Mouse (Mus musculus) hindbrain, embryonic 15.5 days (tissue): ENCODE data around the gene Zfp974. TPM values are rescaled to one million over a fixed set of nuclear protein-coding genes. Genes with fewer than 3 reads are reported as not detected.
A peak's percentile ranks its signal among the peaks of the same experiment; 100 is the strongest.
"Not testable (repeated sequence)": the region's sequence is repeated elsewhere in the genome, so short reads cannot be mapped to it uniquely, and the experiment has no call there.

ENCODE experiments used
- ATAC-seq: fragments of 200-750 bp; cut with Nextera tagmentation; 2 replicates; pipeline ENCODE4 v1.8.0; 2017; ENCODE audit warnings: low read depth, moderate number of reproducible peaks, moderate TSS enrichment; ENCODE audit not compliant: low FRiP score
- H3K27ac ChIP-seq: fragments of 300-500 bp; sonication (generic); replicated peaks from 2 replicates; pipeline ENCODE4 v1.5.1; 2015; ENCODE audit warnings: mild to moderate bottlenecking, inconsistent platforms
- H3K27me3 ChIP-seq: fragments of 300-500 bp; sonication (generic); 2 replicates; pipeline ENCODE4 v1.6.1; 2015; ENCODE audit warnings: control low read depth, inconsistent platforms
- H3K36me3 ChIP-seq: fragments of 300-500 bp; sonication (generic); 2 replicates; pipeline ENCODE4 v1.6.1; 2015; ENCODE audit warnings: control low read depth, inconsistent platforms
- H3K4me1 ChIP-seq: fragments of 300-500 bp; sonication (generic); replicated peaks from 2 replicates; pipeline ENCODE4 v1.6.1; 2015; ENCODE audit warnings: control low read depth, inconsistent platforms
- H3K4me2 ChIP-seq: fragments of 300-500 bp; sonication (generic); 2 replicates; pipeline ENCODE4 v1.6.1; 2015; ENCODE audit warnings: moderate library complexity, mild to moderate bottlenecking, inconsistent platforms
- H3K4me3 ChIP-seq: fragments of 300-500 bp; sonication (generic); 2 replicates; pipeline ENCODE4 v1.5.1; 2015; ENCODE audit warnings: mild to moderate bottlenecking, inconsistent platforms
- H3K9ac ChIP-seq: fragments of 300-500 bp; sonication (generic); 2 replicates; pipeline ENCODE4 v1.6.1; 2015; ENCODE audit warnings: inconsistent platforms
- H3K9me3 ChIP-seq: fragments of 300-500 bp; sonication (generic); 2 replicates; pipeline ENCODE4 v1.6.1; 2016; ENCODE audit warnings: control low read depth, inconsistent platforms
- WGBS: fragments of 180-500 bp; shearing (Covaris S2); methylation state at CpG from one replicate; pipeline ENCODE4 v1.1.7; 2015; 5-methylcytosine and 5-hydroxymethylcytosine counted together
- polyA plus RNA-seq: library from polyadenylated mRNA; unstranded; fragments of >200 nt; fragmentation: Nextera tagmentation; extraction: Ambion mirVana; gene quantifications from 2 replicates; pipeline ENCODE4 v1.2.1, GENCODE M21; 2015

Zfp974 gene
- 12.2 and 12.4 TPM in 2 replicates for polyA plus RNA-seq

DNA sequence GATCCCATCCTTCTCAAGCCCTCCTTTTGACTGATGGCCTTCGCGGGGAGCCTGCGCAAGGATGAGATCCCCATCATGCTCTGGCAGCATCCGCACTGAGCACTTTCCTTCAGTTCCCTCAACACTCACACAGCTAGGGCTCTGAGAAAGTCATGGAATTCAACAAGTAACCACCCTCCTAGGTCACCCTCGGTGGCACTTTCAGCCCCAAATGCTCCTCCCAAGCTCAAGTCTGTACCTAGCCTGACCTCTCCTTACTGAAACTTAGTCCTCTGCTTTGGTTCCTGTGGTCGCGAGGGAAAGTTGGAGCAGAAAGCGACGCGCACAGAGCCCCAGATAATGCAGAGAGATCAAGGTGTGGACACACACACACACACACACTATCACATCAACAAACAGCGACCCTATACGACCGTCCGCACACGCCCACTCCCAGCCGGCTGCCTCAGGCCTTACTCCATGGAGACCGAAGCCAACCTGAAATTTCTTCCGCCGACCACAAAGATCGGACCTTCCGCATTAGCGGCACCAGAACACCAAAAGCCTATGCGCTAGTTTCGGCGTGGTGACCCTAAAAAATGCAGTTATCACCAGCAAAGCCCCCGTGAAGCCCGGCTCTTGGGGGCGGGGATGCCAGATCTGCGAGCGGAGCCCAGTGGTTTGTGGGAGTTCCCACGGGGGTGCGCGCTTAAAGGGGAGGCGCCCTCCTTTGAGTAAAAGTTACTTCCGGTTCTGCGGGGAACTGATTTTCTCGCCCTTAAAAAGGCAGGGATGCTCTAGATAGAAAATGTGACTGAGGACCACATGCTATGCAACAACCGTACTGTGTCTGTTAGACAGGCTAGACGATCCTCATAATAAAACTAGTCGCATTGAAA, at the start of gene Zfp974:
Gene Zfp974, minus strand, starts transcription at position 643 of the 878 bp plus-strand sequence.
- Histone ChIP-seq H3K27me3 (no peaks in the 10 kb centered on the region), H3K4me3 (peak within 1 kb of the TSS; percentile 60), H3K4me2 (peak within 1 kb of the TSS; percentile 81), H3K9ac (peak within 1 kb of the TSS; percentile 57), H3K9me3 (no peaks in the 10 kb centered on the region), H3K36me3 (peaks cover 6% of the 10 kb centered on the region; the same call in 1 of the 2 replicates), H3K4me1 (peaks cover 9% of the 10 kb centered on the region), H3K27ac (peak within 1 kb of the TSS; percentile 80)
- WGBS, result 3% methylated on average over 40 of the region's 40 CpGs
- peak; percentile 93 for ATAC-seq

DNA sequence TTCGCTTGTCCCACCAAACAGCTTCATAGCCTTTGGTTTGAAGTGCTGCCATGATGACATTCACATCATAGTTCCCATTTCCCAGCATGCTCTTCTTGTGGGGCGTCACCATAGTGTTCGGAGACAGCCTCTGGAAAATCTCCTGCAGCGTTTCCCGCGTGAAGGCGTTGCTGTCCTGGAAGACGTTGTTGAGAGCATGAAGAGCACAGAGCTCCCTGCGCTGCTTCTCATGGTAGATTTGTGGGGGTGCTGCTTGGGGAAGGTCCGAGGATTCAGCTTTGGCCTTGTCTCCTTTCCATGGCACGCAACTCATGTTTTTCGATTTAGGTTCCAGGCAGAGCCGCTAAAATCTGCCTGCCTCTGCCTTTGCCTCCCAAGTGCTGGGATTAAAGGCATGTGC, 20.2 kb upstream of the Zfp974 start:
- not testable (repeated sequence) for H3K4me2 ChIP-seq, H3K4me1 ChIP-seq, H3K27me3 ChIP-seq

DNA sequence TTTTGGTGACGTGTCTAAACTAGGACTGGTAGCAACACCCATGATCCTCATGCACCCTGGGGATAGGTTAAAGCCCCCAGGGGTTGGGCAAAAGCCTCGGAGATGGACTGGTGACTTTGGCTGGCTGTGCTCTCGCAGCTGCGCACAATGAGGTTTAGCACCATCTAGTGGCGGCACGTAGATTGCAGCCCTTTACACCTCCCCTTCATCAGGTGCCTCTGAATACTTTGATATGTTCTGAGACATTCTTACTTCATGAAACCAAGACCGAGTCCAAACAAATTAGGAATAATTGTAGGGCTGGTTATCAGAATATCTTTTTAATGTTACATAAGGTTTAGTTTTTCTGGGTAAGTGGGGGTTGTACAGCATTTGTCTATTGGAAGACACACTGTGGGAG, 12.6 kb upstream of the Zfp974 start:
- H3K9me3 ChIP-seq, H3K9ac ChIP-seq, H3K36me3 ChIP-seq, H3K4me1 ChIP-seq, H3K4me2 ChIP-seq, ATAC-seq, H3K4me3 ChIP-seq, H3K27ac ChIP-seq, H3K27me3 ChIP-seq: not testable (repeated sequence)
- WGBS, result 41% methylated on average over 5 of the region's 7 CpGs

More for the DNA sequence above, 20.2 kb upstream of the Zfp974 start:
- ATAC-seq, H3K36me3 ChIP-seq, H3K4me3 ChIP-seq, H3K9ac ChIP-seq, H3K9me3 ChIP-seq, H3K27ac ChIP-seq: not testable (repeated sequence)
- WGBS, result 93% methylated on average over 13 of the region's 13 CpGs

DNA sequence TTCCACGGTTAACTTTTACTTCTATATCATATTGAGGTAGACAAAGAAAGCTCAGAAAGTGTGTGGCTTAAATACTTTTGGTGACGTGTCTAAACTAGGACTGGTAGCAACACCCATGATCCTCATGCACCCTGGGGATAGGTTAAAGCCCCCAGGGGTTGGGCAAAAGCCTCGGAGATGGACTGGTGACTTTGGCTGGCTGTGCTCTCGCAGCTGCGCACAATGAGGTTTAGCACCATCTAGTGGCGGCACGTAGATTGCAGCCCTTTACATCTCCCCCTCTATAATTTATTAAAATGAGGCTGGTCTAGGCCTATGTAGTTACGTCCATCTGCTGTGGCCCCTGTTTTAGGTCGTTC, 4.5 kb upstream of the Zfp974 start:
- ATAC-seq, H3K9ac ChIP-seq, H3K9me3 ChIP-seq, H3K36me3 ChIP-seq, H3K4me1 ChIP-seq, H3K27me3 ChIP-seq, H3K27ac ChIP-seq: not testable (repeated sequence)
- H3K4me3 ChIP-seq, result 0 out of 2 replicates have a peak overlapping the region, but pooled peaks have one; percentile 5
- H3K4me2 ChIP-seq, result peak overlapping the region; percentile 39
- 38% methylated on average over 1 of the region's 9 CpGs for WGBS

DNA sequence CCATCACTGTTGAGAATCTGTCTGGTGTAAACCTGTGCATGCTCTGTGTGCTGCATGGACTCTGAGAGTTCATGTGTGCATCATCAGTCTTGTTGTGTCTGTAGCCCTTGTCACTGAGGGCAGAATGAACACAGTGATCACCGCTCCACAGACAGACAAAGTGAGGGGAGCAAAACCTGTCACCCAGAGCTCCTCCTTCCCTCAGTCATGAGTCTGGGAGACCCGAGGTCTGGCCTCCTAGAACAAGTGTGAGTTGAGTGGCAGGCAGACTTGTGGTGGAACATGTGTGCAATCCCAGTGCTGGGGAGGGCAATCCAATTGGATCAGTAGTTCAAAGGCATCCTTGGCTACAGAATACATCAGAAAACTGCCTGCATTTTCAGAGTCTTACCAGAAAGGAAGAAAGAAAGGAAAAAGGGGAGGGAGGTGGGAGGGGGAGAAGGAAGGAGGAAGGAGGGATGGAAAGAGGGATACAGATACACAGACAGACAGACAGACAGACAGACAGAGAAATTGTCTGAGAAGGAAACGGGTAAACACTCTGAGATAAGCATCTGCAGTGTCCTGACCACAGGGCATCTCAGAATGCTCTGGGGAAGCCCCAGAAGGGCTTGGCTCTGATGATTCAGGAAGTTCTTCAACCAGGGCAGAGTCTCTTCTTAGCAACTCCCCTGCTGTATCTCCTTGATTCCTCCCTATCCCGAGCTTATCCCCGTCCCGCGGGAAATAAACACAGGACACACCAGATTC, 4.0 kb upstream of the Zfp974 start:
- WGBS, result 24% methylated on average over 7 of the region's 7 CpGs
- 0 out of 2 replicates have a peak, but pooled peaks have one; percentile 37 for ATAC-seq
- H3K9me3 ChIP-seq, result no peaks in the 10 kb centered on the region
- H3K27ac ChIP-seq, result no peak overlapping the region
- H3K4me2 ChIP-seq, result peak overlapping the region; percentile 39
- H3K9ac ChIP-seq, result no peak overlapping the region
- H3K4me1 ChIP-seq, result peaks cover 5% of the 10 kb centered on the region
- H3K27me3 ChIP-seq, result no peaks in the 10 kb centered on the region
- H3K36me3 ChIP-seq, result no peaks in the 10 kb centered on the region
- peak overlapping the region; percentile 5; the same call in 1 of the 2 replicates for H3K4me3 ChIP-seq

DNA sequence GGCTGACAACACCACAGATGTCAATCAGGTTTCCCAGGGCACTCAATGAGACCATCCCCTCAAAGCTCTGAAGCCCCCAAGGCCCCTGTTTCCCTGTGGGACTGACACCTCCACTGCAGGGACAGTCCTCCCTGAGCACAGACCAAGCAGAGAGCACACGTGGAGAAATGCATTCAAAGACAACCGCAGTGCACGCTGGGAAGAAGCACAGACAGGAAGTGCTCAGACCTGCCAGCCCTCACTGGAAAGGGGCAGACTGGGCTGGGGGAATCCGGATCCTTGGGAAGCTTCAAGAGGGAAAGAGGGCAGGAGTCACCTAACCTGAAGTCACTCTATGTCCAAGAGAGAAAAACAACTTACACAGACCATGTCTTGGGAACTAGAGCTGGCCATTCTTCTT, 2.2 kb downstream of the Zfp974 start:
- H3K4me2 ChIP-seq, H3K9me3 ChIP-seq, H3K9ac ChIP-seq, H3K4me3 ChIP-seq, H3K27me3 ChIP-seq, H3K27ac ChIP-seq, H3K4me1 ChIP-seq, ATAC-seq: not testable (repeated sequence)
- WGBS, result 35% methylated on average over 4 of the region's 4 CpGs
- peaks cover 16% of the 10 kb centered on the region for H3K36me3 ChIP-seq

DNA sequence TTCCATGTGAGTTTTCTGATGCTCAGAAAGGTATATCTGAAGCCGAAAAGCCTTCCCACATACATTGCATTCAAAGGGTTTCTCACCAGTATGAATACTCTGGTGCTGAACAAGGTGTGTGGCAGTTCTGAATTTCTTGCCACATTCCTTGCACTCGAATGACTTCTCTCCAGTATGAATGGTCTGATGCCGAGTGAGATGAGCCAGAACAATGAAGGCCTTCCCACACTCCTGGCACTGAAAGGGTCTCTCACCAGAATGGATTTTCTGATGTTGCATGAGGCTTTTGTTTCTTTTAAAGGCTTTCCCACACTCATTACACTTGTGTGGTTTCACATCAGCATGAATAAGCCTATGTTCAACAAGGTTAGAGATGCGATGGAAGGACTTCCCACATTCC, 18.3 kb downstream of the Zfp974 start:
- not testable (repeated sequence) for H3K27me3 ChIP-seq, H3K4me3 ChIP-seq
- peaks cover 57% of the 10 kb centered on the region for H3K36me3 ChIP-seq

DNA sequence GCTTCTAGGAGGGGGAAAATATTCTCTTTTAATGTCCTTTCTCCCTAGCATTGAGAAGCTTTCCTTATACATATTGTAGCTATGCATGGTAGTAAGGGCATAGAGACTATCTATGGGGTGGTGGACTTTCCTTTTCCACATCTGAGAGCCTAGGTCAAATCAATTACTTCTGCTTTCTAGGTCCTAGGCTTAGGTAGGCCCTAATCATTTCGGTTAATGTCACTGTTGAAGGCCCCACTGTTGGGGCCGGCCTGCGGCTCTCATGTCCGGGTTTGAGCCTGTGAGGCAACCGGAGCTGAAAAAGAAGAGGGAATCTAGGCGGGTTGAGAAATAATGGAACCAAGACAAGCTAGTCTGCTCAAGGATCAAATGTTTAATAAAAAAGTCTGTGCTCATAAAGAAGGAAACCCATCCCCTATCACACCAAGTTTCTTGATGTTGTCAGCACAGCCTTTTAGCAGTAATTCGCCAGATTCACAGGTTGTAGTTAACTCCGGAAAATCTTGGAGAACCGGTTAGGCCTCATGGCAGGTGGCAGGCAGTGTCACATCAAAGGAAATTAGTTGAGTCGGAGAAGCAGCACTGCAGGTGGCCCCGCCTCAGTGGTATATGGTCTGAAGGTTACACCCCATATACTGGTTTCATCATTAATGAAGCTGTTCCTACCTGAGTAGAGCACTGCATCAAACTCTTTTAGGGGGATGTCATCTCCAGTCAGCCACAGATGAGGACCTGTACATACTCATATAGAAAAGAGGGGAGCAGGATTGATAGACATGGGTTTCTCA, 24.0 kb downstream of the Zfp974 start:
- Histone ChIP-seq H3K4me3 (no peak overlapping the region), H3K27me3 (no peaks in the 10 kb centered on the region), H3K36me3 (peaks cover 35% of the 10 kb centered on the region), H3K9me3 (0 out of 2 replicates have a peak, but pooled peaks cover 4% of the 10 kb centered on the region), H3K9ac (no peak overlapping the region), H3K4me2 (no peak overlapping the region), H3K4me1 (no peaks in the 10 kb centered on the region), H3K27ac (no peak overlapping the region)
- WGBS, result 80% methylated on average over 11 of the region's 11 CpGs
- ATAC-seq, result no peak

More for the DNA sequence above, 18.3 kb downstream of the Zfp974 start:
- H3K27ac ChIP-seq, H3K4me1 ChIP-seq, H3K9ac ChIP-seq, H3K4me2 ChIP-seq, ATAC-seq: not testable (repeated sequence)
- 56% methylated on average over 4 of the region's 4 CpGs for WGBS
- H3K9me3 ChIP-seq, result peaks cover 11% of the 10 kb centered on the region; the same call in 1 of the 2 replicates

DNA sequence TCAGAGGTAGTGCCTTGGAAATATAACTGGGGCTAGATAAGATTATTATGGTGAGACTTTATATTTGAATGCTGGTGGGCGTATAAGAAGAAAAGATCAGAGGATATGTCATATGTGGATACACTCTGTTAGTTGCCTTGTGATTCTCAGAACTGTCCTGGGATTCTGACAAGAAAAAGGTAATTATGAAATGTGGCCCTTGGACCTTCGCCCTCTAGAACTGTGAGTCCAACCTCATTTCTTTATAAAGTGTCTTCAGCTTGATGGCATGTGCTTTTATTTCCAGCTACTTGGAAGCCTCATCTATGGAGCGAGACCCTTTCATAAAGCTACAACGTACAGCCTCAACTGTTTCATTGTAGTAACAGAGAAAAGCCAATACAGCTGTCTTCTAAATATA, 28.7 kb downstream of the Zfp974 start:
- 0 out of 2 replicates have a peak, but pooled peaks cover 6% of the 10 kb centered on the region for H3K36me3 ChIP-seq
- ATAC-seq, result no peak
- H3K4me1 ChIP-seq, result no peaks in the 10 kb centered on the region
- no peak overlapping the region for H3K4me3 ChIP-seq
- no peak overlapping the region for H3K27ac ChIP-seq
- H3K9ac ChIP-seq, result no peak overlapping the region
- 95% methylated on average over 4 of the region's 4 CpGs for WGBS
- no peak overlapping the region for H3K4me2 ChIP-seq
- H3K9me3 ChIP-seq, result 0 out of 2 replicates have a peak, but pooled peaks cover 7% of the 10 kb centered on the region
- H3K27me3 ChIP-seq, result no peaks in the 10 kb centered on the region

DNA sequence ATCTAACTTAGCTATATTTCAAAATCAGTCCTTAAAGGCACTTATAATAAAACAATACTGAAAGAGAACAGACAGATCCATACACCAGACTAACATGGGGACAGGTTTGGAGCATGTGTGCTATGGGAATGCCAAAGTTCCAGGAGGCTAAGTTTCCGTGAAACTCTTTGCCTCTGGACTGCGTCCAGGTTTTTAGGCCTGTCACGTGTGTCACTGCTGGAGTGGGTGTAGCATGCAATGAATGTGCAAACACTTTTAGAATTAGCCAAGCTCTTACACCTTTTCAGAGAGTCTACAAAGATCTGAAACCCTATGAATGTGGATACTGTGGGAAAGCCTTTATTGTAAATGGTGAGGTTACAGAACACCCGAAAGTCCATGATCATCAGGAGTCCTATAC, 47.5 kb downstream of the Zfp974 start:
- H3K27me3 ChIP-seq, result no peaks in the 10 kb centered on the region
- H3K4me3 ChIP-seq, result no peak overlapping the region
- H3K9me3 ChIP-seq, result no peaks in the 10 kb centered on the region
- H3K36me3 ChIP-seq, result peaks cover 33% of the 10 kb centered on the region
- no peak overlapping the region for H3K4me2 ChIP-seq
- H3K9ac ChIP-seq, result no peak overlapping the region
- H3K4me1 ChIP-seq, result no peaks in the 10 kb centered on the region
- 99% methylated on average over 4 of the region's 4 CpGs for WGBS
- ATAC-seq, result no peak
- H3K27ac ChIP-seq, result no peak overlapping the region

DNA sequence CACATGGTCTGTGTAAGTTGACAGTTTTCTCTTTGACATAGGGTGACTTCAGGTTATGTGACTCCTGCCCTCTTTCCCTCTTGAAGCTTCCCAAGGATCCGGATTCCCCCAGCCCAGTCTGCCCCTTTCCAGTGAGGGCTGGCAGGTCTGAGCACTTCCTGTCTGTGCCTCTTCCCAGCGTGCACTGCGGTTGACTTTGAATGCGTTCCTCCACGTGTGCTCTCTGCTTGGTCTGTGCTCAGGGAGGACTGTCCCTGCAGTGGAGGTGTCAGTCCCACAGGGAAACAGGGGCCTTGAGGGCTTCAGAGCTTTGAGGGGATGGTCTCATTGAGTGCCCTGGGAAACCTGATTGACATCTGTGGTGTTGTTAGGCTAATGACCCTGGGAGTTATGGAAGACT, 66.7 kb downstream of the Zfp974 start:
- H3K9ac ChIP-seq, H3K9me3 ChIP-seq, H3K4me2 ChIP-seq, H3K36me3 ChIP-seq, H3K4me3 ChIP-seq, H3K27me3 ChIP-seq, H3K27ac ChIP-seq, ATAC-seq: not testable (repeated sequence)
- H3K4me1 ChIP-seq, result peaks cover 15% of the 10 kb centered on the region
- 81% methylated on average over 5 of the region's 5 CpGs for WGBS
